ENCODE assay signal across 8 mouse cellular contexts in genomic region chr9:29145901-29146300, GRCm38 (mm10).
DNase-seq lines count a peak whose midpoint lies in the region; ATAC-seq and TF ChIP-seq lines count a peak whose summit lies in the region.
"Had no signal": no experiment of that assay in that cellular context is flagged by ENCODE, and none has a peak within 500 bp of the region (broad histone marks: within the 10 kb centered on the region; RNA-seq: fewer than 3 reads in every experiment).

No protein-coding gene starts in this region.

- no peak overlapping the region for H3K4me2 ChIP-seq in midbrain, embryonic 15.5 days
- no peak overlapping the region for H3K4me2 ChIP-seq in stomach, postnatal 0 days (replicated peaks; ENCODE audit: low read depth)
- H3K4me2 ChIP-seq: neural tube, embryonic 12.5 days had no signal

- no peak for ATAC-seq in midbrain, embryonic 15.5 days (replicated peaks)
- no peak for ATAC-seq in stomach, postnatal 0 days (ENCODE audit: low FRiP score, low TSS enrichment)
- no peak for ATAC-seq in erythroblast, adult 5-6 weeks (replicated peaks; ENCODE audit: low FRiP score, poor library complexity, severe bottlenecking)

- H3K9ac ChIP-seq in midbrain, embryonic 15.5 days, result no peak overlapping the region
- H3K9ac ChIP-seq in stomach, postnatal 0 days (ENCODE audit: low read length), result no peak overlapping the region
- H3K9ac ChIP-seq: neural tube, embryonic 12.5 days had no signal

- peak; percentile 41 for DNase-seq in midbrain, embryonic 10.5 days (ENCODE audit: low spot score)
- peak; percentile 30 to 65 for DNase-seq in adrenal gland, postnatal 36 days
- DNase-seq in kidney, adult 9 months, result peak; percentile 58
- DNase-seq in stomach, postnatal 0 days (ENCODE audit: low spot score), result peak; percentile 66
- DNase-seq in frontal cortex, postnatal 25 days (ENCODE audit: low spot score in 2 of 2), result no peak

- no peaks in the 10 kb centered on the region for H3K27me3 ChIP-seq in midbrain, embryonic 10.5 days (ENCODE audit: low read depth, poor library complexity, severe bottlenecking)
- H3K27me3 ChIP-seq in midbrain, embryonic 15.5 days (replicated peaks), result no peaks in the 10 kb centered on the region
- no peaks in the 10 kb centered on the region for H3K27me3 ChIP-seq in stomach, postnatal 0 days (ENCODE audit: control insufficient read depth, insufficient read depth, low read length)
- H3K27me3 ChIP-seq: neural tube, embryonic 12.5 days had no signal

- no peak for TF ChIP-seq CTCF in stomach, postnatal 0 days (IDR thresholded peaks at IDR 0.05; ENCODE audit: low read depth)

- no peak overlapping the region for H3K27ac ChIP-seq in midbrain, embryonic 10.5 days (replicated peaks)
- H3K27ac ChIP-seq in midbrain, embryonic 15.5 days, result no peak overlapping the region
- H3K27ac ChIP-seq in stomach, postnatal 0 days (replicated peaks), result no peak overlapping the region
- H3K27ac ChIP-seq: neural tube, embryonic 12.5 days had no signal

- no peaks in the 10 kb centered on the region for H3K4me1 ChIP-seq in midbrain, embryonic 10.5 days
- H3K4me1 ChIP-seq in midbrain, embryonic 15.5 days, result peaks cover 11% of the 10 kb centered on the region; the same call in 1 of the 2 replicates
- no peaks in the 10 kb centered on the region for H3K4me1 ChIP-seq in stomach, postnatal 0 days (replicated peaks; ENCODE audit: control insufficient read depth, insufficient read depth)
- H3K4me1 ChIP-seq: neural tube, embryonic 12.5 days had no signal

- TF ChIP-seq EP300 in stomach, postnatal 0 days (optimal IDR thresholded peaks at IDR 0.05), result no peak

- H3K36me3 ChIP-seq in midbrain, embryonic 10.5 days, result no peaks in the 10 kb centered on the region
- H3K36me3 ChIP-seq in midbrain, embryonic 15.5 days (replicated peaks), result no peaks in the 10 kb centered on the region
- no peaks in the 10 kb centered on the region for H3K36me3 ChIP-seq in stomach, postnatal 0 days (ENCODE audit: control insufficient read depth, insufficient read depth, low read length)
- H3K36me3 ChIP-seq: neural tube, embryonic 12.5 days had no signal

- H3K4me3 ChIP-seq in midbrain, embryonic 10.5 days, result no peak overlapping the region
- no peak overlapping the region for H3K4me3 ChIP-seq in midbrain, embryonic 15.5 days
- no peak overlapping the region for H3K4me3 ChIP-seq in stomach, postnatal 0 days (ENCODE audit: low read depth, low read length)
- H3K4me3 ChIP-seq: neural tube, embryonic 12.5 days had no signal

- H3K9me3 ChIP-seq in midbrain, embryonic 10.5 days (replicated peaks), result no peaks in the 10 kb centered on the region
- no peaks in the 10 kb centered on the region for H3K9me3 ChIP-seq in midbrain, embryonic 15.5 days
- H3K9me3 ChIP-seq in stomach, postnatal 0 days (ENCODE audit: control insufficient read depth, low read length), result no peaks in the 10 kb centered on the region
- H3K9me3 ChIP-seq: neural tube, embryonic 12.5 days had no signal

- 18% methylated on average over 4 of the region's 4 CpGs for WGBS in midbrain, embryonic 10.5 days
- 15% methylated on average over 4 of the region's 4 CpGs for WGBS in midbrain, embryonic 15.5 days
- 14% methylated on average over 4 of the region's 4 CpGs for WGBS in stomach, postnatal 0 days

Comparison
In these comparisons a context has a peak if more than half of its experiments do, and no peak if none do; other contexts are left out.
1. DNase-seq: peak in midbrain, embryonic 10.5 days (single experiment), adrenal gland, postnatal 36 days (2 of 2), kidney, adult 9 months (single experiment) and stomach, postnatal 0 days (single experiment); none in frontal cortex, postnatal 25 days (0 of 2).